Mouse (Mus musculus) frontal cortex, postnatal 14 days (tissue): ENCODE data around the gene Klf11.

ENCODE experiments used
- DNase-seq, 2 experiments: peaks; one replicate each; pipeline ENCODE4 v3.0.0; 2022; ENCODE audit warnings: low spot score in 2 of 2

The Klf11 gene

DNA sequence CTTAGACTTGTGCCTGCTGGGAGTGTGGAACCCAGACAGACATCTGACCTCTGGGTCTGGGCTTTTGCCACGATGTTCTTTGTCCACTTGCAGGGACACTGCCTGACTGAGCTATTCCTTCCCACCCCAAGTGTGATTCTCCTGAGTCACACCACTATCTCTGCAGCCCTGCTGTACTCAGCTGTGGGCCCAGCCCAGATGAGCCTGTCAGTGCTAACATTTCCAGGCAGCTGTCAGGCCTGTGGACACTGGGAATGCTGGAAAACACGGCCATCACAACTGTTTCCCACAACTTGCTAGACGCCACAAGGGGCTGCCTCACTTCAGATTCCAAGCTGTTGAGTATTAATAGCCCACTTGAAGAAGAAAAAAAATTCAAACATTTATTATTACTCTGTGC is 51.9 kb downstream of the Klf11 start:
- no peak for DNase-seq

- no peak for DNase-seq
Observed at GRCm38 (mm10) chr12:24705502-24706263, 54.6 kb downstream of the Klf11 start.

DNA sequence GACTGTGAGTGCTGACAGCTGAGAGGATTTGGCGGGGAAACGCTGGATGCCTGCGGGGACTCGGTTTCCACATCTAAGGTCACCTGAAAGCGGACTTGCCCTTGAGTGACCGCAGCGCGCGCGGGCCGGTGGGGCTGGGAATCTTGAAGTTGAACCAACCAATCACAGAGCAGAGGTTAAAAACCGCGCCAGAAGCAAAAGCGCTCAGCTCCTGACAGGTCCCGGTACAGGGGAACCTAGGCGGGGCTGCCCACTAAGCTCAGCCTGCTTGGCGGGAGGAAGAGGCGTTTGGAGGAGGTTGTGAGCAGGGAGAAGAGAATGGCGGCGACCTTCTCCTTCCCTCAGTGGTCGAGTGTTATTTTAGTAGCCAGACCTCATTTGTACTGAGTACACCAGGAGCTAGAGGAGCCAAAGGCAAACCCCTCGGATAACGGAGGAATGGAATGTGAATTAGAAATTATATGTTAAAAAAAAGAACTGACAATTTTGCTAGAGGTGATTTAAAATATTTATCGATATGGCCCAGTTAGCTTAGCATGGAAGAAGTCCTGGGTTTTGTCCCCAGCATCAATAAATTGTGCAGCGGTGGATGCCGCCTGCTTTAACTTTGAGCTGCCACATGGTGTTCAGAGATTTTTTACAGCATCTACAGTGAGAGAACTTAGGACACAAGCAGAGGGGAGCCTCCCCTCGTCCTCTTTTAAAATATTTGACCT is 55.8 kb downstream of the Klf11 start:
- no peak for DNase-seq

DNA sequence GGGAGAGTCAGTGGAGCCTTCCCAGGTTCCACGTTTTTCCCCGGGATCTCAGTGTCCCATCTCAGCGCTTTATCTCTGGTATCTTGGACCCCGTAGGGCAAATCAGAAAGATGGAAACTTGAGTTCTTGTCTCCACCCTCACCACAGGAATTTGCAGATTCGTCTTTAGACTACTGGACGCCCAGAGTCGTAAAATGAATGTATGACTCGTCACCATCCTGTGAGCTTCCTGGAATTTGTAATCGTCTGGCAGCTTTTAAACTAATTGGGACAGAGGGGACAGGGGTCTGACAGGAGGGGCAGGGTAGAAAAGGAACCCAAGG is 56.4 kb downstream of the Klf11 start:
- no peak for DNase-seq

- peak; percentile 78 to 89 for DNase-seq
Observed at GRCm38 (mm10) chr12:24707954-24708823, 57.1 kb downstream of the Klf11 start, which contains the start of gene Rrm2. Gene Rrm2 (plus strand): TSS chr12:24708241.

DNA sequence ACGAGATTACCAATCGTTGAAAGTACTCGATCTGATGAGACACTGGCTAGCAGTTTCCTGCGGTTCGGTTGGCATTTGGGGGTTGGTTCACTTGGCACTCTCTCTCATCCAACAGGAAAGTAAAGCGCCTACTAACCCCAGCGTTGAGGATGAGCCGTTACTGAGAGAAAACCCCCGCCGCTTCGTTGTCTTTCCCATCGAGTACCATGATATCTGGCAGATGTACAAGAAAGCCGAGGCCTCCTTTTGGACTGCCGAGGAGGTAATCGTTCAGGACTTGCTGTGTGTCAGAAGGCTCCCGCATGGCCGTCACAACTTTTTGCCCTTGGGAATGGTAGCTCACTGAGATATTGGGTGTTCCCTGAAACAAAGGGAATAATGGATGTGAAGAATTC is 57.7 kb downstream of the Klf11 start:
- DNase-seq: no peak

- DNase-seq: no peak
Observed at GRCm38 (mm10) chr12:24709409-24709808, 58.3 kb downstream of the Klf11 start.

DNA sequence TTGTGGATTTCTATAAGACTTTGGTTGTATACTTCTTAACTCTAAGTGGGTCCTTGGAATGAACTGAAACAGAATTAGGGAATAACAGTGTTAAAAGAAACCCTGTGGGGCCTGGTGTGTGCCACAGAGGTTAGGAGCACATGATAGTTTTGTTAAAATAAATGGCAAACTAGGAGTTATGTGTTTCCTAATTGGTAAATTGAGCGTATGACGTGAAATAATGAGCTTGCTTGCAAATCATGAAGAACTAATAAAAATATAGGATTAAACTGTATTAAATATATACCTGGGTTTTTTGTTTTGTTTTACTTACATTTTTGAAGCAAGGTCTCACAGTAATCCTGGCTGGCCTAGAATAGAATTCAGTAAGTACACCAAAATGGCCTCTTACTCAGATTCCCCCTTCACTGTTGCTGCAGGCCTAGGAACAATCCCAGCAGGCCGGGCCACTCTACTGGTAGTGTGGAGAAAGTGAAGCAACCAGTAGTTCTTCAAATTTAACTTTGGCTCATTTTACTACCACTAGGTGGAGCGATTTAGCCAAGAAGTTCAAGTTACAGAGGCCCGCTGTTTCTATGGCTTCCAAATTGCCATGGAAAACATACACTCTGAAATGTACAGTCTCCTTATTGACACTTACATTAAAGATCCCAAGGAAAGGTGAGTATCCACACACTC is 58.9 kb downstream of the Klf11 start:
- no peak for DNase-seq

GRCm38 (mm10) chr12:24710672-24711071 is 59.6 kb downstream of the Klf11 start:
- no peak for DNase-seq
